Mouse (Mus musculus): ENCODE results near the gene Matn1.

GRCm38 (mm10) chr4:130947094-130947647, 3.0 kb downstream of the Matn1 start:
- TF ChIP-seq CTCF (IDR thresholded peaks at IDR 0.05; ENCODE audit: borderline replicate concordance, insufficient read depth, low read depth, low read length), result peak; percentile 77
- no peak for TF ChIP-seq POLR2A (IDR thresholded peaks at IDR 0.05; ENCODE audit: borderline replicate concordance, insufficient read depth, low read length)
